Mouse (Mus musculus) neural tube, embryonic 13.5 days (tissue): ENCODE measurements around the gene Syf2. TPM values are rescaled to one million over a fixed set of nuclear protein-coding genes. Genes with fewer than 3 reads are reported as not detected.

ENCODE experiments used
- ATAC-seq: fragments of 200-750 bp; cut with Nextera tagmentation; 2 replicates; pipeline ENCODE4 v1.8.0; 2017; ENCODE audit warnings: low read depth, mild to moderate bottlenecking, moderate TSS enrichment, moderate library complexity
- H3K27ac ChIP-seq: fragments of 300-500 bp; sonication (generic); replicated peaks from 2 replicates; pipeline ENCODE4 v1.5.1; 2015; ENCODE audit warnings: moderate library complexity, mild to moderate bottlenecking, inconsistent platforms
- H3K27me3 ChIP-seq: fragments of 300-500 bp; sonication (generic); 2 replicates; pipeline ENCODE4 v1.6.1; 2015; ENCODE audit warnings: mild to moderate bottlenecking, inconsistent platforms
- H3K36me3 ChIP-seq: fragments of 300-500 bp; sonication (generic); 2 replicates; pipeline ENCODE4 v1.6.1; 2015; ENCODE audit warnings: mild to moderate bottlenecking, inconsistent platforms
- H3K4me1 ChIP-seq: fragments of 300-500 bp; sonication (generic); replicated peaks from 2 replicates; pipeline ENCODE4 v1.6.1; 2015; ENCODE audit warnings: inconsistent platforms
- H3K4me2 ChIP-seq: fragments of 300-500 bp; sonication (generic); 2 replicates; pipeline ENCODE4 v1.6.1; 2015; ENCODE audit warnings: inconsistent platforms, mild to moderate bottlenecking, moderate library complexity
- H3K4me3 ChIP-seq: fragments of 300-500 bp; sonication (generic); 2 replicates; pipeline ENCODE4 v1.5.1; 2015; ENCODE audit warnings: mild to moderate bottlenecking, inconsistent platforms
- H3K9ac ChIP-seq: fragments of 300-500 bp; sonication (generic); 2 replicates; pipeline ENCODE4 v1.6.1; 2015; ENCODE audit warnings: moderate library complexity, mild to moderate bottlenecking, inconsistent platforms
- H3K9me3 ChIP-seq: fragments of 300-500 bp; sonication (generic); 2 replicates; pipeline ENCODE4 v1.6.1; 2016; ENCODE audit warnings: inconsistent platforms
- WGBS: fragments of 180-500 bp; shearing (Covaris S2); methylation state at CpG from one replicate; pipeline ENCODE4 v1.1.7; 2015; 5-methylcytosine and 5-hydroxymethylcytosine counted together
- polyA plus RNA-seq: library from polyadenylated mRNA; unstranded; fragments of >200 nt; fragmentation: Nextera tagmentation; extraction: Ambion mirVana; gene quantifications from 2 replicates; pipeline ENCODE4 v1.2.1, GENCODE M21; 2015

The Syf2 gene
- polyA plus RNA-seq, 1 experiment from 2014 or later: 76.8 TPM

GRCm38 (mm10) chr4:134915223-134916050, 15.3 kb upstream of the Syf2 start:
- peak overlapping the region; percentile 90 for H3K4me3 ChIP-seq
- peaks cover 20% of the 10 kb centered on the region for H3K4me1 ChIP-seq
- H3K36me3 ChIP-seq: peaks cover 19% of the 10 kb centered on the region
- H3K9me3 ChIP-seq: no peaks in the 10 kb centered on the region
- H3K27me3 ChIP-seq: no peaks in the 10 kb centered on the region
- ATAC-seq: peak; percentile 41; the same call in 1 of the 2 replicates
- WGBS: 61% methylated on average over 14 of the region's 14 CpGs
- peak overlapping the region; percentile 93 for H3K9ac ChIP-seq
- H3K4me2 ChIP-seq: peak overlapping the region; percentile 73
- H3K27ac ChIP-seq: peak overlapping the region; percentile 92

- H3K9me3 ChIP-seq: no peaks in the 10 kb centered on the region
- no peak overlapping the region for H3K9ac ChIP-seq
- ATAC-seq: no peak
- peaks cover 22% of the 10 kb centered on the region for H3K4me1 ChIP-seq
- no peaks in the 10 kb centered on the region for H3K27me3 ChIP-seq
- H3K27ac ChIP-seq: no peak overlapping the region
- no peak overlapping the region for H3K4me3 ChIP-seq
- H3K4me2 ChIP-seq: no peak overlapping the region
- peaks cover 5% of the 10 kb centered on the region; the same call in 1 of the 2 replicates for H3K36me3 ChIP-seq
- 81% methylated on average over 3 of the region's 3 CpGs for WGBS
These were observed 13.5 kb upstream of the Syf2 start for GRCm38 (mm10) chr4:134917194-134917593.

- ATAC-seq: no peak
- Histone ChIP-seq H3K4me1 (peaks cover 23% of the 10 kb centered on the region), H3K4me2 (no peak overlapping the region), H3K36me3 (no peaks in the 10 kb centered on the region), H3K27ac (no peak overlapping the region), H3K4me3 (no peak overlapping the region), H3K9ac (no peak overlapping the region), H3K27me3 (no peaks in the 10 kb centered on the region), H3K9me3 (no peaks in the 10 kb centered on the region)
- WGBS: 64% methylated on average over 7 of the region's 7 CpGs
These were observed 12.3 kb upstream of the Syf2 start for GRCm38 (mm10) chr4:134918381-134918780.

- Histone ChIP-seq H3K36me3 (no peaks in the 10 kb centered on the region), H3K4me3 (no peak overlapping the region), H3K4me2 (no peak overlapping the region), H3K4me1 (peaks cover 19% of the 10 kb centered on the region), H3K27ac (no peak overlapping the region), H3K27me3 (no peaks in the 10 kb centered on the region), H3K9me3 (no peaks in the 10 kb centered on the region), H3K9ac (no peak overlapping the region)
- no peak for ATAC-seq
- WGBS: 39% methylated on average over 12 of the region's 12 CpGs
These were observed 10.8 kb upstream of the Syf2 start for GRCm38 (mm10) chr4:134919733-134920540.

GRCm38 (mm10) chr4:134920631-134921030, 10.1 kb upstream of the Syf2 start:
- peaks cover 21% of the 10 kb centered on the region for H3K4me1 ChIP-seq
- ATAC-seq: no peak
- peaks cover 6% of the 10 kb centered on the region for H3K36me3 ChIP-seq
- H3K27ac ChIP-seq: no peak overlapping the region
- H3K9me3 ChIP-seq: no peaks in the 10 kb centered on the region
- H3K4me2 ChIP-seq: no peak overlapping the region
- no peak overlapping the region for H3K9ac ChIP-seq
- H3K27me3 ChIP-seq: no peaks in the 10 kb centered on the region
- no peak overlapping the region for H3K4me3 ChIP-seq
- 95% methylated on average over 6 of the region's 6 CpGs for WGBS

- Histone ChIP-seq H3K9ac (no peak overlapping the region), H3K27me3 (no peaks in the 10 kb centered on the region), H3K4me3 (no peak overlapping the region), H3K4me2 (no peak overlapping the region), H3K9me3 (no peaks in the 10 kb centered on the region), H3K36me3 (peaks cover 16% of the 10 kb centered on the region), H3K27ac (no peak overlapping the region), H3K4me1 (peaks cover 31% of the 10 kb centered on the region)
- no peak for ATAC-seq
- WGBS: 95% methylated on average over 4 of the region's 4 CpGs
These were observed 9.0 kb upstream of the Syf2 start for GRCm38 (mm10) chr4:134921703-134922102.

GRCm38 (mm10) chr4:134922111-134922924, 8.4 kb upstream of the Syf2 start:
- Histone ChIP-seq H3K9me3 (no peaks in the 10 kb centered on the region), H3K36me3 (peaks cover 22% of the 10 kb centered on the region), H3K27me3 (no peaks in the 10 kb centered on the region), H3K9ac (peak overlapping the region; percentile 78), H3K4me3 (peak overlapping the region; percentile 99), H3K27ac (peak overlapping the region; percentile 90), H3K4me1 (peaks cover 34% of the 10 kb centered on the region), H3K4me2 (peak overlapping the region; percentile 74)
- WGBS: 60% methylated on average over 10 of the region's 10 CpGs
- 0 out of 2 replicates have a peak, but pooled peaks have one; percentile 4 for ATAC-seq

- Histone ChIP-seq H3K27ac (peak overlapping the region; percentile 90), H3K4me2 (peak overlapping the region; percentile 74), H3K36me3 (peaks cover 28% of the 10 kb centered on the region), H3K4me3 (peak overlapping the region; percentile 99), H3K9me3 (no peaks in the 10 kb centered on the region), H3K27me3 (no peaks in the 10 kb centered on the region), H3K9ac (peak overlapping the region; percentile 78), H3K4me1 (peaks cover 34% of the 10 kb centered on the region)
- under 1% methylated on average over 13 of the region's 13 CpGs for WGBS
- ATAC-seq: peak; percentile 79
These were observed 7.8 kb upstream of the Syf2 start for GRCm38 (mm10) chr4:134922925-134923244.

GRCm38 (mm10) chr4:134923258-134924018, 7.3 kb upstream of the Syf2 start, which contains the start of gene Rsrp1:
TSS of gene Rsrp1 (plus strand) at chr4:134923592.
- Histone ChIP-seq H3K27me3 (no peaks in the 10 kb centered on the region), H3K36me3 (peaks cover 34% of the 10 kb centered on the region), H3K27ac (peak within 1 kb of the TSS; percentile 94), H3K4me3 (peak within 1 kb of the TSS; percentile 99), H3K4me2 (peak within 1 kb of the TSS; percentile 99), H3K9ac (peak within 1 kb of the TSS; percentile 97), H3K4me1 (peaks cover 34% of the 10 kb centered on the region), H3K9me3 (no peaks in the 10 kb centered on the region)
- ATAC-seq: peak; percentile 94
- under 1% methylated on average over 64 of the region's 64 CpGs for WGBS

- peak overlapping the region; percentile 99 for H3K4me3 ChIP-seq
- H3K4me1 ChIP-seq: peaks cover 34% of the 10 kb centered on the region
- no peaks in the 10 kb centered on the region for H3K9me3 ChIP-seq
- peak; percentile 60 for ATAC-seq
- H3K36me3 ChIP-seq: peaks cover 41% of the 10 kb centered on the region
- H3K27me3 ChIP-seq: no peaks in the 10 kb centered on the region
- H3K27ac ChIP-seq: peak overlapping the region; percentile 94
- WGBS: under 1% methylated on average over 75 of the region's 75 CpGs
- H3K9ac ChIP-seq: peak overlapping the region; percentile 97
- H3K4me2 ChIP-seq: peak overlapping the region; percentile 99
These were observed 6.5 kb upstream of the Syf2 start for GRCm38 (mm10) chr4:134924019-134924741.
